8 mouse cellular contexts compared by ENCODE assay signal in genomic region chr11:12331997-12332396, GRCm38 (mm10).
DNase-seq lines count a peak whose midpoint lies in the region; ATAC-seq and TF ChIP-seq lines count a peak whose summit lies in the region.

No protein-coding gene starts in this region.

- no peaks in the 10 kb centered on the region for H3K36me3 ChIP-seq in kidney, embryonic 14.5 days (ENCODE audit: control insufficient read depth, insufficient read depth, low read length)
- H3K36me3 ChIP-seq in lung, embryonic 14.5 days (ENCODE audit: insufficient read depth): no peaks in the 10 kb centered on the region

- ATAC-seq in kidney, embryonic 14.5 days (ENCODE audit: low FRiP score, low TSS enrichment): peak; percentile 79
- ATAC-seq in lung, embryonic 14.5 days (ENCODE audit: insufficient read depth): peak; percentile 91

- H3K9ac ChIP-seq in kidney, embryonic 14.5 days (ENCODE audit: low read depth, low read length): no peak overlapping the region
- H3K9ac ChIP-seq in lung, embryonic 14.5 days: no peak overlapping the region

- no peak overlapping the region for H3K4me3 ChIP-seq in layer of hippocampus, adult 2 months
- H3K4me3 ChIP-seq in kidney, embryonic 14.5 days (ENCODE audit: low read length): no peak overlapping the region
- no peak overlapping the region for H3K4me3 ChIP-seq in lung, embryonic 14.5 days (ENCODE audit: low read depth, low read length)

- DNase-seq in layer of hippocampus, adult 2 months (ENCODE audit: low spot score in 2 of 2): peak; percentile 32 to 45
- DNase-seq in layer of hippocampus, adult 9-10 months (ENCODE audit: low spot score): no peak
- peak; percentile 40 to 79 for DNase-seq in frontal cortex, postnatal 36 days (ENCODE audit: low spot score in 2 of 2)
- peak; percentile 99 for DNase-seq in lung, embryonic 14.5 days
- DNase-seq in right cerebral cortex, postnatal 14 days: peak; percentile 75
- no peak for DNase-seq in urinary bladder, postnatal 25 days (ENCODE audit: low spot score)
- no peak for DNase-seq in embryo, embryonic 9.5 days (ENCODE audit: extremely low spot score)

- peaks cover 9% of the 10 kb centered on the region; the same call in 1 of the 2 replicates for H3K4me1 ChIP-seq in kidney, embryonic 14.5 days (ENCODE audit: control insufficient read depth, insufficient read depth, low read length)
- peaks cover 6% of the 10 kb centered on the region; the same call in 1 of the 2 replicates for H3K4me1 ChIP-seq in lung, embryonic 14.5 days (ENCODE audit: insufficient read depth)

- WGBS in kidney, embryonic 14.5 days: 58% methylated on average over 2 of the region's 2 CpGs
- 19% methylated on average over 2 of the region's 2 CpGs for WGBS in lung, embryonic 14.5 days

- H3K27me3 ChIP-seq in kidney, embryonic 14.5 days (ENCODE audit: control insufficient read depth, insufficient read depth, low read length): no peaks in the 10 kb centered on the region
- H3K27me3 ChIP-seq in lung, embryonic 14.5 days (ENCODE audit: insufficient read depth, low read length): no peaks in the 10 kb centered on the region

- no peak overlapping the region for H3K4me2 ChIP-seq in kidney, embryonic 14.5 days (replicated peaks; ENCODE audit: low read depth, low read length)
- H3K4me2 ChIP-seq in lung, embryonic 14.5 days: no peak overlapping the region

- H3K27ac ChIP-seq in layer of hippocampus, adult 2 months: no peak overlapping the region
- peak overlapping the region; percentile 69; the same call in 1 of the 2 replicates for H3K27ac ChIP-seq in kidney, embryonic 14.5 days (ENCODE audit: low read depth, low read length)
- peak overlapping the region; percentile 82 for H3K27ac ChIP-seq in lung, embryonic 14.5 days (ENCODE audit: low read depth)

- TF ChIP-seq CTCF in layer of hippocampus, adult 2 months (conservative IDR thresholded peaks at IDR 0.05): no peak
- no peak for TF ChIP-seq CTCF in lung, embryonic 14.5 days (IDR thresholded peaks at IDR 0.05; ENCODE audit: low read depth)

- no peaks in the 10 kb centered on the region for H3K9me3 ChIP-seq in kidney, embryonic 14.5 days (ENCODE audit: control insufficient read depth, low read length)
- no peaks in the 10 kb centered on the region for H3K9me3 ChIP-seq in lung, embryonic 14.5 days (ENCODE audit: low read depth, low read length)

Comparison
In these comparisons a context has a peak if more than half of its experiments do, and no peak if none do; other contexts are left out.
1. DNase-seq: peak in layer of hippocampus, adult 2 months (2 of 2), frontal cortex, postnatal 36 days (2 of 2), lung, embryonic 14.5 days (single experiment) and right cerebral cortex, postnatal 14 days (single experiment); none in layer of hippocampus, adult 9-10 months (single experiment), urinary bladder, postnatal 25 days (single experiment) and embryo, embryonic 9.5 days (single experiment).